Mouse (Mus musculus) neural tube, embryonic 12.5 days (tissue): Measurements from ENCODE around the gene Hmga1b. TPM values are rescaled to one million over a fixed set of nuclear protein-coding genes. Genes with fewer than 3 reads are reported as not detected.
"Not testable (repeated sequence)": the region's sequence is repeated elsewhere in the genome, so short reads cannot be mapped to it uniquely, and the experiment has no call there.

ENCODE experiments used
- ATAC-seq: fragments of 200-750 bp; cut with Nextera tagmentation; 2 replicates; pipeline ENCODE4 v1.8.0; 2017; ENCODE audit warnings: low read depth, mild to moderate bottlenecking, moderate TSS enrichment, moderate library complexity; ENCODE audit not compliant: low FRiP score
- H3K27ac ChIP-seq: fragments of 300-500 bp; sonication (generic); 2 replicates; pipeline ENCODE4 v1.5.1; 2016
- H3K27me3 ChIP-seq: fragments of 300-500 bp; sonication (generic); replicated peaks from 2 replicates; pipeline ENCODE4 v1.6.1; 2016; ENCODE audit warnings: mild to moderate bottlenecking
- H3K36me3 ChIP-seq: fragments of 300-500 bp; sonication (generic); 2 replicates; pipeline ENCODE4 v1.6.1; 2016; ENCODE audit warnings: mild to moderate bottlenecking
- H3K4me1 ChIP-seq: fragments of 300-500 bp; sonication (generic); 2 replicates; pipeline ENCODE4 v1.6.1; 2016
- H3K4me2 ChIP-seq: fragments of 300-500 bp; sonication (generic); replicated peaks from 2 replicates; pipeline ENCODE4 v1.6.1; 2016; ENCODE audit warnings: mild to moderate bottlenecking
- H3K4me3 ChIP-seq: fragments of 300-500 bp; sonication (generic); 2 replicates; pipeline ENCODE4 v1.5.1; 2016
- H3K9ac ChIP-seq: fragments of 300-500 bp; sonication (generic); 2 replicates; pipeline ENCODE4 v1.6.1; 2016; ENCODE audit warnings: mild to moderate bottlenecking
- H3K9me3 ChIP-seq: fragments of 300-500 bp; sonication (generic); 2 replicates; pipeline ENCODE4 v1.6.1; 2016; ENCODE audit warnings: mild to moderate bottlenecking
- WGBS: fragments of 180-500 bp; shearing (Covaris S2); methylation state at CpG from one replicate; pipeline ENCODE4 v1.1.7; 2016; 5-methylcytosine and 5-hydroxymethylcytosine counted together
- polyA plus RNA-seq: library from polyadenylated mRNA; unstranded; fragments of >200 nt; fragmentation: Nextera tagmentation; extraction: Ambion mirVana; gene quantifications from 2 replicates; pipeline ENCODE4 v1.2.1, GENCODE M21; 2016

Hmga1b gene
- 3.6 TPM in 2 replicates for polyA plus RNA-seq

GRCm38 (mm10) chr11:120762672-120763041, at the start of gene Hmga1b:
Gene Hmga1b, plus strand, starts transcription at chr11:120762794.
- not testable (repeated sequence) for H3K9ac ChIP-seq, ATAC-seq, H3K36me3 ChIP-seq, H3K27ac ChIP-seq, H3K4me3 ChIP-seq, H3K27me3 ChIP-seq, H3K4me1 ChIP-seq
- Histone ChIP-seq H3K4me2 (peak within 1 kb of the TSS; percentile 31), H3K9me3 (peaks cover 13% of the 10 kb centered on the region)
- 27% methylated on average over 14 of the region's 14 CpGs for WGBS

GRCm38 (mm10) chr11:120713580-120714518, 48.7 kb upstream of the Hmga1b start, which contains the start of the genes Cenpx and Lrrc45:
Gene Cenpx, minus strand, starts transcription at chr11:120713738.
Gene Lrrc45, plus strand, starts transcription at chr11:120713925.
- peaks cover 38% of the 10 kb centered on the region for H3K36me3 ChIP-seq
- H3K27ac ChIP-seq: peak within 1 kb of the TSS; percentile 50
- ATAC-seq: peak; percentile 96
- no peaks in the 10 kb centered on the region for H3K27me3 ChIP-seq
- H3K9ac ChIP-seq: peak within 1 kb of the TSS; percentile 67
- peak within 1 kb of the TSS; percentile 60 for H3K4me3 ChIP-seq
- WGBS: 2% methylated on average over 53 of the region's 53 CpGs
- H3K4me2 ChIP-seq: peak within 1 kb of the TSS; percentile 98
- H3K9me3 ChIP-seq: no peaks in the 10 kb centered on the region
- peaks cover 38% of the 10 kb centered on the region for H3K4me1 ChIP-seq

DNA sequence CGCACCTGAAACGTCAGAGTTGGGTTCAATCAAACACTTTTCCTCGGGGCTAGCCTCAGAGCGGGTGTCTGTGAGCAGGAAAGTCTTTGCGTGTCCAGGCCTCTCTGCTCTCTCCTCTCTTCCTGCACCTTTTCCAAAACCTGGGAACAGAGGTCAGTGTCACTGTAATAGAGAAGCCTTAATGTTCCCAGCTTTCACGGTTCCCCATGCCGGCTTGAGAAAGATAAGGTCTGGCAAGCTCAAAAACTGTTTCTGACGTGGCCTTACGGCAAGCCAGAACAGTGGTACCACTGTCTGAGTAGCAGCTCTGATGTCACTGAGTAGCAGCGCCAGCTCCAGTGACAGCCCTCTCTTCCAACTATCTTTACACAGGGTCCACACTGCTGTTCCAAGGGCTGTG, 48.0 kb upstream of the Hmga1b start:
- ATAC-seq: no peak
- Histone ChIP-seq H3K9ac (peak overlapping the region; percentile 67), H3K4me2 (peak overlapping the region; percentile 98), H3K27me3 (no peaks in the 10 kb centered on the region), H3K9me3 (no peaks in the 10 kb centered on the region), H3K4me1 (peaks cover 38% of the 10 kb centered on the region), H3K36me3 (peaks cover 38% of the 10 kb centered on the region), H3K4me3 (peak overlapping the region; percentile 58), H3K27ac (no peak overlapping the region)
- 60% methylated on average over 10 of the region's 10 CpGs for WGBS

DNA sequence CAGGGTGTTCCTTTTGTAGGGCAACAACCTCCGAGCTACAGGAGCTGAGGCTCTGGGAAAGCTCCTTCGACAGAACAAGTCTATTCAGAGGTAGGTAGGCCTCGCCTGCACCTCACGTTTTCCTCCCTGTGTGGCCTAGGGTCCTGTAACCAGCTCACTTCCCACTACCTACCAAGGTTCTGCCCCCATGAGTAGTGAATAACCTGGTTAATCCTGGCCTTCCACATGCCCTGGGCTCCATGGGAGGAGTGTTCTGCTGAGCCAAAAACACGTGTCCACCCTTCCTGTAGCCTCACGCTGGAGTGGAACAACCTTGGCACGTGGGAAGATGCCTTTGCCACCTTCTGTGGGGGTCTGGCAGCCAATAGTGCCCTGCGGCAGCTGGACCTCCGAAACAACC, 47.5 kb upstream of the Hmga1b start:
- peaks cover 38% of the 10 kb centered on the region for H3K4me1 ChIP-seq
- peaks cover 40% of the 10 kb centered on the region for H3K36me3 ChIP-seq
- WGBS: 88% methylated on average over 9 of the region's 9 CpGs
- peak overlapping the region; percentile 98 for H3K4me2 ChIP-seq
- no peaks in the 10 kb centered on the region for H3K27me3 ChIP-seq
- no peak overlapping the region for H3K9ac ChIP-seq
- no peaks in the 10 kb centered on the region for H3K9me3 ChIP-seq
- H3K4me3 ChIP-seq: no peak overlapping the region
- ATAC-seq: no peak
- H3K27ac ChIP-seq: no peak overlapping the region

DNA sequence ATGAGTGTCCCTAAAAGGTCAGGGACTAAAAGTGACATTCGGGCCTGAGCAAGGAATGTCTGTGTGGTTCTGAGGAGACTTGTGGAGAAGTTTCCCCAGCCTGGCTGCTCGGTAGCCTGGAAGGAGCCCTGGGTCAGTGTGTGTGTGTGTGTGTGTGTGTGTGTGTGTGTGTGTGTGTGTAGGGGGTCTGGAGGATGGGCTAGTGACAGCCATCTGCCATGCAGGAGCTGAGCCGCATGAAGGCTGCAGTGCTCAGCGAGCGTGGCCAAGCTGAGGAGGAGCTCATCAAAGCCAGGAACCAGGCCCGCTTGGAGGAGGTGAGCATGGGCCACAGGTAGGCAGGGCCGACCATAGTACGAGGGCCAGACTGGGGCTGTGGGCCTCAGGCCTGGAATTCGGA, 43.4 kb upstream of the Hmga1b start:
- Histone ChIP-seq H3K9me3 (no peaks in the 10 kb centered on the region), H3K4me2 (no peak overlapping the region), H3K27me3 (peaks cover 13% of the 10 kb centered on the region; the same call in 1 of the 2 replicates), H3K4me3 (no peak overlapping the region), H3K27ac (no peak overlapping the region), H3K4me1 (peaks cover 29% of the 10 kb centered on the region), H3K36me3 (peaks cover 40% of the 10 kb centered on the region), H3K9ac (no peak overlapping the region)
- ATAC-seq: no peak
- WGBS: 90% methylated on average over 9 of the region's 9 CpGs

- Histone ChIP-seq H3K9ac (no peak overlapping the region), H3K4me3 (no peak overlapping the region), H3K4me2 (peak overlapping the region; percentile 99; the same call in 1 of the 2 replicates), H3K27me3 (peaks cover 13% of the 10 kb centered on the region; the same call in 1 of the 2 replicates), H3K36me3 (peaks cover 40% of the 10 kb centered on the region), H3K4me1 (peaks cover 22% of the 10 kb centered on the region), H3K27ac (no peak overlapping the region), H3K9me3 (no peaks in the 10 kb centered on the region)
- WGBS: 91% methylated on average over 13 of the region's 13 CpGs
- no peak for ATAC-seq
Measured at GRCm38 (mm10) chr11:120719841-120720376, 42.7 kb upstream of the Hmga1b start.

GRCm38 (mm10) chr11:120720450-120720849, 42.1 kb upstream of the Hmga1b start:
- H3K36me3 ChIP-seq: peaks cover 40% of the 10 kb centered on the region
- WGBS: 12% methylated on average over 17 of the region's 17 CpGs

DNA sequence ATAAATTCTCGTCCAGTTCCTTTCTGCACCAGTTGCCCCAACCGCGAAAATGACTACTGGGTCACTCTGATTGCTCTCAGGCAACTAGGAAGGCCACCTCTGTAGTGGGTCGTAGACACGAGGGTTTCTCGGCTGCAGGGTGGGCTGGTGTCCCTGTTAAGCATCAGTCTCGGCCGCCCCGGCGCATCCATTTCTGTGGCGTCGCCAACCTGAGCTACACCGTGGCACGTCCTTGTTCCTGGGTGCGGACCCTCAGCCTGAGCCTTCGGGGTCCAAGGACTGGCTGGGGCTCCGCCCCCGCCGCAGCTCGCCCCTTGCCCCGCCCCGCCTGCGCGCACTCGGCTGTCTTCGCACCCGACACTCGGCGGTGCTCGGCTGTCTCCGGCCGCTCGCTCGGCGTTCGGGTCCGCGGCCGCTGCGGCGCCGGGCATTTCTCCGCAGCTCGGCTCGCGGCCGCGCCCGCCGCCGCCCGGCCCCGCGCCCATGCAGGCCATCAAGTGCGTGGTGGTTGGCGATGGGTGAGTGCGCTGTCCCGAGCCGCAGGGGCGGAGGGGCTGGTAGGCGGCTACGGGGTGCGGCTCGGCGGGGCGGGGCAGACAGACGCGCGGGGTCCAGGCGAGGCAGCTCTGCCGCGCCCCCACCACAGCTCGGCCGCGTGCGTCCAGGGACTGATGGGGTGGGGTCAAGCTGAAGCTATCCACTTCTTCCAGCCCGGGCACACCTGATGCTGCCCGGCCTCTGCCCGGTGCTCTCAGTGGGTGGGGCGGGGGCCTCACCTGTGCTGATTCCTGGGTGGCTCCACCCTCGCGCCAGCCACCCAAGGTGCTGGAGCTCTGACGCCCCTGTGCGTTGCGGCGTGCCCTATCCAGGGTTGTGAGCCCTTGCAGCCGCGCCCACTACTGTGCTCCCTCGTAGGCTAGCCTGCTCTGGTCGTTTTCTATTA, 41.2 kb upstream of the Hmga1b start, which contains the start of gene Rac3:
Rac3 (plus strand) TSS at position 347 of the 943 bp plus-strand sequence.
- H3K27ac ChIP-seq: no peak within 1 kb of the TSS
- H3K4me1 ChIP-seq: peaks cover 18% of the 10 kb centered on the region
- no peaks in the 10 kb centered on the region for H3K9me3 ChIP-seq
- H3K27me3 ChIP-seq: peaks cover 17% of the 10 kb centered on the region; the same call in 1 of the 2 replicates
- peaks cover 40% of the 10 kb centered on the region for H3K36me3 ChIP-seq
- WGBS: 1% methylated on average over 84 of the region's 90 CpGs
- H3K4me3 ChIP-seq: peak within 1 kb of the TSS; percentile 67
- H3K9ac ChIP-seq: peak within 1 kb of the TSS; percentile 87
- ATAC-seq: peak; percentile 87
- H3K4me2 ChIP-seq: peak within 1 kb of the TSS; percentile 99

More at GRCm38 (mm10) chr11:120720450-120720849, 42.1 kb upstream of the Hmga1b start:
- Histone ChIP-seq H3K9ac (peak overlapping the region; percentile 87; the same call in 1 of the 2 replicates), H3K27ac (no peak overlapping the region), H3K27me3 (peaks cover 13% of the 10 kb centered on the region; the same call in 1 of the 2 replicates), H3K4me1 (peaks cover 17% of the 10 kb centered on the region), H3K9me3 (no peaks in the 10 kb centered on the region), H3K4me3 (peak overlapping the region; percentile 67), H3K4me2 (peak overlapping the region; percentile 99)
- peak; percentile 17; the same call in 1 of the 2 replicates for ATAC-seq

GRCm38 (mm10) chr11:120722067-120722630, 40.4 kb upstream of the Hmga1b start:
- Histone ChIP-seq H3K4me2 (peak overlapping the region; percentile 99), H3K9me3 (no peaks in the 10 kb centered on the region), H3K27me3 (peaks cover 17% of the 10 kb centered on the region; the same call in 1 of the 2 replicates), H3K4me1 (peaks cover 26% of the 10 kb centered on the region), H3K27ac (no peak overlapping the region), H3K36me3 (peaks cover 36% of the 10 kb centered on the region), H3K9ac (peak overlapping the region; percentile 87), H3K4me3 (peak overlapping the region; percentile 67)
- no peak for ATAC-seq
- 19% methylated on average over 21 of the region's 21 CpGs for WGBS

- H3K9ac ChIP-seq: 0 out of 2 replicates have a peak overlapping the region, but pooled peaks have one; percentile 4
- 86% methylated on average over 11 of the region's 11 CpGs for WGBS
- H3K9me3 ChIP-seq: no peaks in the 10 kb centered on the region
- peak overlapping the region; percentile 99 for H3K4me2 ChIP-seq
- H3K27me3 ChIP-seq: peaks cover 17% of the 10 kb centered on the region; the same call in 1 of the 2 replicates
- H3K27ac ChIP-seq: no peak overlapping the region
- no peak for ATAC-seq
- peaks cover 26% of the 10 kb centered on the region for H3K4me1 ChIP-seq
- peaks cover 28% of the 10 kb centered on the region for H3K36me3 ChIP-seq
- H3K4me3 ChIP-seq: no peak overlapping the region
Measured at GRCm38 (mm10) chr11:120722761-120723382, 39.7 kb upstream of the Hmga1b start.
